Mouse (Mus musculus) liver (tissue): Measurements from ENCODE around the gene Cadps.

Experiments
- DNase-seq: peaks from one replicate; pipeline ENCODE4 v3.0.0-alpha.2; 2020; ENCODE audit warnings: mixed read lengths

Cadps gene

GRCm38 (mm10) chr14:12377883-12378282 lies 445.0 kb downstream of the Cadps start:
- no peak for DNase-seq

- DNase-seq: no peak
Observed at GRCm38 (mm10) chr14:12377289-12377688, 445.6 kb downstream of the Cadps start.

GRCm38 (mm10) chr14:12375451-12375850 lies 447.4 kb downstream of the Cadps start:
- no peak for DNase-seq

GRCm38 (mm10) chr14:12350271-12350916 lies 472.5 kb downstream of the Cadps start:
- DNase-seq: no peak

- no peak for DNase-seq
Observed at GRCm38 (mm10) chr14:12349334-12350090, 473.4 kb downstream of the Cadps start.

- no peak for DNase-seq
Observed at GRCm38 (mm10) chr14:12348089-12348488, 474.8 kb downstream of the Cadps start, which contains the start of gene Fezf2. Gene Fezf2 (minus strand): TSS chr14:12348189.

GRCm38 (mm10) chr14:12346865-12347600 lies 475.8 kb downstream of the Cadps start:
- DNase-seq: no peak

- no peak for DNase-seq
Observed at GRCm38 (mm10) chr14:12346011-12346864, 476.6 kb downstream of the Cadps start.

- no peak for DNase-seq
Observed at GRCm38 (mm10) chr14:12345241-12345921, 477.5 kb downstream of the Cadps start.

GRCm38 (mm10) chr14:12344746-12345240 lies 478.1 kb downstream of the Cadps start:
- DNase-seq: no peak

GRCm38 (mm10) chr14:12344061-12344745 lies 478.7 kb downstream of the Cadps start:
- DNase-seq: no peak

- DNase-seq: no peak
Observed at GRCm38 (mm10) chr14:12343451-12343941, 479.4 kb downstream of the Cadps start.

- DNase-seq: no peak
Observed at GRCm38 (mm10) chr14:12342458-12343131, 480.3 kb downstream of the Cadps start.

GRCm38 (mm10) chr14:12341789-12342457 lies 481.0 kb downstream of the Cadps start:
- DNase-seq: no peak

- no peak for DNase-seq
Observed at GRCm38 (mm10) chr14:12341075-12341788, 481.6 kb downstream of the Cadps start.

- no peak for DNase-seq
Observed at GRCm38 (mm10) chr14:12340238-12341074, 482.4 kb downstream of the Cadps start.

- DNase-seq: no peak
Observed at GRCm38 (mm10) chr14:12338811-12339565, 483.9 kb downstream of the Cadps start.
